9 mouse cellular contexts compared by ENCODE assay signal in genomic region chr8:121697735-121698614, GRCm38 (mm10). TPM values are rescaled to one million over a fixed set of nuclear protein-coding genes. Genes with fewer than 3 reads are reported as not detected.
A peak's percentile ranks its signal among the peaks of the same experiment; 100 is the strongest.
DNase-seq lines count a peak whose midpoint lies in the region; ATAC-seq lines count a peak whose summit lies in the region.
"Had no signal": no experiment of that assay in that cellular context is flagged by ENCODE, and none has a peak within 500 bp of the region (broad histone marks: within the 10 kb centered on the region; RNA-seq: fewer than 3 reads in every experiment).

No protein-coding gene starts in this region.

- no peaks in the 10 kb centered on the region for H3K9me3 ChIP-seq in liver, embryonic 11.5 days (ENCODE audit: control insufficient read depth, low read length)
- no peaks in the 10 kb centered on the region for H3K9me3 ChIP-seq in intestine, embryonic 14.5 days (ENCODE audit: control insufficient read depth, low read length)
- H3K9me3 ChIP-seq: liver, embryonic 13.5 days had no signal

- peaks cover 5% of the 10 kb centered on the region; the same call in 1 of the 2 replicates for H3K4me1 ChIP-seq in liver, embryonic 11.5 days (replicated peaks; ENCODE audit: control insufficient read depth, insufficient read depth, low read length)
- H3K4me1 ChIP-seq in intestine, embryonic 14.5 days (replicated peaks; ENCODE audit: control insufficient read depth, insufficient read depth, low read length) = peaks cover 13% of the 10 kb centered on the region
- H3K4me1 ChIP-seq: liver, embryonic 13.5 days had no signal

- no peak overlapping the region; the same call in 1 of the 2 replicates for H3K27ac ChIP-seq in liver, embryonic 11.5 days (ENCODE audit: low read depth, low read length)
- peak overlapping the region; percentile 44; the same call in 1 of the 2 replicates for H3K27ac ChIP-seq in intestine, embryonic 14.5 days (ENCODE audit: low read depth)
- H3K27ac ChIP-seq: liver, embryonic 13.5 days had no signal

- ATAC-seq in liver, embryonic 11.5 days (replicated peaks; ENCODE audit: low FRiP score) = no peak
- peak; percentile 57 for ATAC-seq in intestine, embryonic 14.5 days (replicated peaks; ENCODE audit: low FRiP score, low TSS enrichment, low read depth)

- H3K4me3 ChIP-seq in liver, embryonic 11.5 days (ENCODE audit: low read depth, low read length) = peak overlapping the region; percentile 7; the same call in 1 of the 2 replicates
- peak overlapping the region; percentile 13; the same call in 1 of the 2 replicates for H3K4me3 ChIP-seq in intestine, embryonic 14.5 days (ENCODE audit: low read depth, low read length)
- H3K4me3 ChIP-seq: liver, embryonic 13.5 days had no signal

- WGBS in liver, embryonic 11.5 days = 7% methylated on average over 17 of the region's 17 CpGs
- WGBS in intestine, embryonic 14.5 days = 3% methylated on average over 16 of the region's 17 CpGs

- 0 out of 2 replicates have a peak, but pooled peaks cover 3% of the 10 kb centered on the region for H3K27me3 ChIP-seq in liver, embryonic 11.5 days (replicated peaks; ENCODE audit: control insufficient read depth, insufficient read depth, low read length)
- no peaks in the 10 kb centered on the region for H3K27me3 ChIP-seq in intestine, embryonic 14.5 days (replicated peaks; ENCODE audit: control insufficient read depth, insufficient read depth, low read length)
- H3K27me3 ChIP-seq: liver, embryonic 13.5 days had no signal

- DNase-seq in liver, embryonic 11.5 days (ENCODE audit: low spot score) = no peak
- DNase-seq in liver = no peak
- peak; percentile 71 for DNase-seq in embryo, embryonic 10 days (ENCODE audit: low spot score)
- DNase-seq in intestine, embryonic 14.5 days (ENCODE audit: low spot score) = no peak
- DNase-seq in retina, embryonic 14.5 days (ENCODE audit: low spot score) = peak; percentile 70
- no peak for DNase-seq in right cerebral cortex, adult 2 months (ENCODE audit: low spot score in 2 of 2)
- no peak for DNase-seq in layer of hippocampus, adult 8-10 months (ENCODE audit: low spot score in 2 of 2)
- DNase-seq in thymus, postnatal 0 days (ENCODE audit: low spot score) = no peak
- DNase-seq: liver, embryonic 13.5 days had no signal

- no peak overlapping the region for H3K9ac ChIP-seq in liver, embryonic 11.5 days (ENCODE audit: low read depth, low read length)
- no peak overlapping the region for H3K9ac ChIP-seq in intestine, embryonic 14.5 days (ENCODE audit: low read length)
- H3K9ac ChIP-seq: liver, embryonic 13.5 days had no signal

- H3K36me3 ChIP-seq in liver, embryonic 11.5 days (ENCODE audit: control insufficient read depth, insufficient read depth, low read length) = no peaks in the 10 kb centered on the region
- no peaks in the 10 kb centered on the region for H3K36me3 ChIP-seq in intestine, embryonic 14.5 days (ENCODE audit: control insufficient read depth, insufficient read depth, low read length)
- H3K36me3 ChIP-seq: liver, embryonic 13.5 days had no signal

- peak overlapping the region; percentile 45 for H3K4me2 ChIP-seq in liver, embryonic 11.5 days
- H3K4me2 ChIP-seq in intestine, embryonic 14.5 days (ENCODE audit: low read length) = peak overlapping the region; percentile 47
- H3K4me2 ChIP-seq: liver, embryonic 13.5 days had no signal

RNA-seq across cellular contexts. Expression of gene Jph3, which starts 31.4 kb away (rescaled TPM):
- 0.49 and 0.64 TPM in 2 replicates for polyA plus RNA-seq in liver, embryonic 11.5 days (2014; fragmentation: Nextera tagmentation; extraction: Ambion mirVana)
- polyA plus RNA-seq in intestine, embryonic 14.5 days (2014; fragmentation: Nextera tagmentation; extraction: Ambion mirVana) = 4.4 and 4.6 TPM in 2 replicates
- total RNA-seq in layer of hippocampus, adult 8-10 months (2022) = 100 to 1,000 TPM; 260 to 313 (median 283) TPM
- polyA plus RNA-seq in thymus, postnatal 0 days (2015; fragmentation: Nextera tagmentation; extraction: Ambion mirVana) = 0.04 TPM in 1 of 2 replicates, not detected in the other

RNA-seq across cellular contexts. Expression of gene Zcchc14, which starts 45.3 kb away (rescaled TPM):
- polyA plus RNA-seq in liver, embryonic 11.5 days (2014; fragmentation: Nextera tagmentation; extraction: Ambion mirVana) = 6.2 and 7.3 TPM in 2 replicates
- 21.9 and 25.1 TPM in 2 replicates for polyA plus RNA-seq in intestine, embryonic 14.5 days (2014; fragmentation: Nextera tagmentation; extraction: Ambion mirVana)
- total RNA-seq in layer of hippocampus, adult 8-10 months (2022) = 10 to 100 TPM; 77.4 to 92.9 (median 84.7) TPM
- 1.5 and 1.8 TPM in 2 replicates for polyA plus RNA-seq in thymus, postnatal 0 days (2015; fragmentation: Nextera tagmentation; extraction: Ambion mirVana)

Comparison
In these comparisons a context has a peak if more than half of its experiments do, and no peak if none do; other contexts are left out.
1. DNase-seq: peak in embryo, embryonic 10 days (single experiment) and retina, embryonic 14.5 days (single experiment); none in liver, embryonic 11.5 days (single experiment), liver (single experiment), intestine, embryonic 14.5 days (single experiment), right cerebral cortex, adult 2 months (0 of 2), layer of hippocampus, adult 8-10 months (0 of 2) and thymus, postnatal 0 days (single experiment).